Mouse (Mus musculus) bone marrow macrophage, adult 2 months (primary cell): ENCODE measurements around the gene Cars. TPM values are rescaled to one million over a fixed set of nuclear protein-coding genes. Genes with fewer than 3 reads are reported as not detected.
"Not testable (repeated sequence)": the region's sequence is repeated elsewhere in the genome, so short reads cannot be mapped to it uniquely, and the experiment has no call there.

Source experiments
- H3K27ac ChIP-seq: 2 replicates; pipeline ENCODE4 v1.5.1; 2012; ENCODE audit warnings: low read depth, low read length; ENCODE audit not compliant: insufficient read depth
- H3K4me1 ChIP-seq: 2 replicates; pipeline ENCODE4 v1.6.1; 2012; ENCODE audit warnings: low read length; ENCODE audit not compliant: control insufficient read depth, insufficient read depth
- H3K4me3 ChIP-seq: 2 replicates; pipeline ENCODE4 v1.5.1; 2012; ENCODE audit warnings: mild to moderate bottlenecking, low read length, moderate library complexity; ENCODE audit not compliant: insufficient read depth
- CTCF ChIP-seq: IDR thresholded peaks from 2 replicates; pipeline ENCODE4 v1.5.1; 2012; ENCODE audit warnings: low read depth, mild to moderate bottlenecking, low read length, moderate library complexity
- POLR2A ChIP-seq: IDR thresholded peaks from 2 replicates; pipeline ENCODE4 v1.6.1; 2012; ENCODE audit warnings: mild to moderate bottlenecking, low read depth, low read length, borderline replicate concordance
- polyA plus RNA-seq: library from polyadenylated mRNA; stranded (reverse); fragments of >200 nt; gene quantifications from 2 replicates; pipeline ENCODE4 v1.2.4, GENCODE M21; 2012; ENCODE audit not compliant: missing spikeins, insufficient read depth, insufficient read length

The Cars gene
- polyA plus RNA-seq, 1 experiment = 42.5 TPM

- H3K4me3 ChIP-seq = peak overlapping the region; percentile 81
- H3K4me1 ChIP-seq = peaks cover 5% of the 10 kb centered on the region
- TF ChIP-seq POLR2A (no peak), CTCF (no peak)
- H3K27ac ChIP-seq = peak overlapping the region; percentile 72
Observed at GRCm38 (mm10) chr7:143549588-143550220, 50.2 kb downstream of the Cars start.

- H3K4me1 ChIP-seq = peaks cover 5% of the 10 kb centered on the region
- H3K27ac ChIP-seq = peak within 1 kb of the TSS; percentile 72
- TF ChIP-seq CTCF (no peak), POLR2A (no peak; the same call in 1 of the 2 replicates)
- peak within 1 kb of the TSS; percentile 81 for H3K4me3 ChIP-seq
Observed at GRCm38 (mm10) chr7:143548976-143549457, 50.9 kb downstream of the Cars start, which contains the start of gene Nap1l4. Nap1l4 (minus strand) TSS chr7:143549106.

GRCm38 (mm10) chr7:143548231-143548961, 51.5 kb downstream of the Cars start:
- no peak for TF ChIP-seq CTCF
- TF ChIP-seq POLR2A = no peak
- Histone ChIP-seq H3K27ac (peak overlapping the region; percentile 64), H3K4me1 (peaks cover 10% of the 10 kb centered on the region), H3K4me3 (peak overlapping the region; percentile 79)

- H3K27ac ChIP-seq = no peak overlapping the region
- H3K4me3 ChIP-seq = no peak overlapping the region
- TF ChIP-seq CTCF (no peak), POLR2A (no peak)
- peaks cover 27% of the 10 kb centered on the region for H3K4me1 ChIP-seq
Observed at GRCm38 (mm10) chr7:143546554-143546953, 53.3 kb downstream of the Cars start.

- peaks cover 28% of the 10 kb centered on the region for H3K4me1 ChIP-seq
- H3K27ac ChIP-seq = no peak overlapping the region
- TF ChIP-seq POLR2A (no peak), CTCF (no peak)
- H3K4me3 ChIP-seq = no peak overlapping the region
Observed at GRCm38 (mm10) chr7:143544368-143544767, 55.5 kb downstream of the Cars start.

GRCm38 (mm10) chr7:143538671-143539070, 61.2 kb downstream of the Cars start:
- Histone ChIP-seq H3K27ac (no peak overlapping the region), H3K4me3 (no peak overlapping the region), H3K4me1 (peaks cover 20% of the 10 kb centered on the region)
- TF ChIP-seq POLR2A = no peak
- no peak for TF ChIP-seq CTCF

GRCm38 (mm10) chr7:143538229-143538628, 61.7 kb downstream of the Cars start:
- not testable (repeated sequence) for H3K4me3 ChIP-seq, H3K27ac ChIP-seq
- H3K4me1 ChIP-seq = peaks cover 16% of the 10 kb centered on the region

- Histone ChIP-seq H3K27ac (no peak overlapping the region), H3K4me3 (no peak overlapping the region), H3K4me1 (no peaks in the 10 kb centered on the region)
- no peak for TF ChIP-seq POLR2A
- no peak for TF ChIP-seq CTCF
Observed at GRCm38 (mm10) chr7:143536251-143536650, 63.6 kb downstream of the Cars start.

GRCm38 (mm10) chr7:143533284-143533683, 66.6 kb downstream of the Cars start:
- Histone ChIP-seq H3K27ac (no peak overlapping the region), H3K4me1 (no peaks in the 10 kb centered on the region), H3K4me3 (no peak overlapping the region)
- TF ChIP-seq CTCF (no peak), POLR2A (no peak)

GRCm38 (mm10) chr7:143532410-143532809, 67.5 kb downstream of the Cars start:
- TF ChIP-seq CTCF (no peak), POLR2A (no peak)
- no peak overlapping the region for H3K27ac ChIP-seq
- H3K4me1 ChIP-seq = no peaks in the 10 kb centered on the region

More at GRCm38 (mm10) chr7:143532410-143532809, 67.5 kb downstream of the Cars start:
- H3K4me3 ChIP-seq = no peak overlapping the region
